Mouse (Mus musculus): ENCODE measurements at regions not wholly inside any gene's neighbourhood (a gene's known extent, or its start where the extent isn't known, plus 50 kb on each side); places are given as distances from the start of the nearest gene placed in this dataset.
A peak's percentile ranks its signal among the peaks of the same experiment; 100 is the strongest.

DNA sequence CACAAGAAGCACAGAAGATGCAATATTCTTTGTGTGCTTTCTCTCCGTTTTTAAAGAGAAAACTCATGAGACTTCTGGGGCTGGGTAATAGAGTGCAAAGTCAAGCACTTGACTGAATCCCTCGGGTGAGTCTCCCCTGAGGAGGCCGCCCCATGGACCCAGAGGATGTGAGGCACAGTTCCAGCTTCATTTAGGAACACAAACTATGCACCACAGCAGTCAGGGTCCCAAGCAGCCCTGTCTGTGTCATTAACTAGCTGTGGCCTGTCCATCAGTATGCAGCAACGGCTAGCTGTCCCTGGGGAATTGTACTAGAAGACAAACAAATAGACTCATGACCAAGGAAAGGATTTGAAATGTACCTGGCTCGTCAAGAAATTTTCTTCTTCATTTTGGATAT, 349.7 kb downstream of the Cbln4 start:
- no peak overlapping the region for H3K4me3 ChIP-seq (ENCODE audit: low read length)
- H3K36me3 ChIP-seq (ENCODE audit: control insufficient read depth, insufficient read depth, low read length), result no peaks in the 10 kb centered on the region
- no peak for ATAC-seq
- 78% methylated on average over 5 of the region's 5 CpGs for WGBS
- no peaks in the 10 kb centered on the region; the same call in 1 of the 2 replicates for H3K27me3 ChIP-seq (replicated peaks; ENCODE audit: control insufficient read depth, insufficient read depth, low read length)
- no peaks in the 10 kb centered on the region for H3K4me1 ChIP-seq (ENCODE audit: control insufficient read depth, insufficient read depth, low read length)
- no peak overlapping the region for H3K27ac ChIP-seq (ENCODE audit: low read length)
- H3K4me2 ChIP-seq (ENCODE audit: low read depth, low read length), result no peak overlapping the region
- H3K9ac ChIP-seq (ENCODE audit: low read depth, low read length), result no peak overlapping the region
- H3K9me3 ChIP-seq (ENCODE audit: control insufficient read depth, low read length), result no peaks in the 10 kb centered on the region

DNA sequence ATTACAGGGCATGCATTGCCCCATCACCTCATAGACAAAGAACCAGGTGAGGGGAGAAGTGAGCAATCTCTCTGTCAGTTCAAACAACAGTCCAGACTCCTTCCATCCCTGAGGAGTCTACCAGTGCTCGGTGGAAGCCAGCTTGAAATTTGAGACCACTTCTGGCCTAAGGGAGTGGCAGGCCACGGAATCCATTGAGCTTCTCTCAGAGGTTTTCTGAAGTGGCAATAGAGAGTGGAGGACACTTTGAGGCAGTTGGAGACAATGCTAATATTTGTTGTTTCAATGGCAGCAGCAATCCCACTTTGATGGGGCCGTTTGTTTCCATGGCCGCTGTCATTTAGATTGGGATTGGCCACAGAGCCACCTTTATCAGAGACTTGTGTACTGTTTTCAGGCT, 352.5 kb downstream of the Cbln4 start:
- no peaks in the 10 kb centered on the region; the same call in 1 of the 2 replicates for H3K27me3 ChIP-seq (replicated peaks; ENCODE audit: control insufficient read depth, insufficient read depth, low read length)
- ATAC-seq, result no peak
- no peaks in the 10 kb centered on the region for H3K36me3 ChIP-seq (ENCODE audit: control insufficient read depth, insufficient read depth, low read length)
- no peak overlapping the region for H3K9ac ChIP-seq (ENCODE audit: low read depth, low read length)
- H3K27ac ChIP-seq (ENCODE audit: low read length), result no peak overlapping the region
- H3K4me1 ChIP-seq (ENCODE audit: control insufficient read depth, insufficient read depth, low read length), result no peaks in the 10 kb centered on the region
- H3K4me2 ChIP-seq (ENCODE audit: low read depth, low read length), result no peak overlapping the region
- H3K9me3 ChIP-seq (ENCODE audit: control insufficient read depth, low read length), result no peaks in the 10 kb centered on the region
- no peak overlapping the region for H3K4me3 ChIP-seq (ENCODE audit: low read length)
- WGBS, result 25% methylated on average over 4 of the region's 4 CpGs

DNA sequence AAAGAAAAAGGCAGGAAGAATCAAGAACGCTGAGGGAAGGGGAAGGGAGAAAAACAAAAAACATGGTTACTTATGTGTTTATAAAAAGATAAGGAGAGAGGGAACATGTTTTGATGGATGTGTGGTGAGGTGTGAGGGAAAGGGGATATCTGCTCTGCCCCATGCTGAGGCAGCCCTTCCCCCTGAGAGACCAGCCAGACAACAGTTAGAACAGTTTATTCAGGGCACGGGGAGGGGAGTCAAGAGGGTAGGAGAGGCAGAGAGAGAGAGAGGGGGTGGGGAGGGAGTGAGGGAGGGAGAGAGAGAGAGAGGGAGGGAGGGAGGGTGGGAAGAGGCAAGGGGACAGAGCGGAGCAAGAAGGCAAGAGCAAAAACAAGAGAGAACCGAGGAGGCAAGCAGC, 354.2 kb downstream of the Cbln4 start:
- Histone ChIP-seq H3K9ac (ENCODE audit: low read depth, low read length) (no peak overlapping the region), H3K27me3 (replicated peaks; ENCODE audit: control insufficient read depth, insufficient read depth, low read length) (no peaks in the 10 kb centered on the region; the same call in 1 of the 2 replicates), H3K36me3 (ENCODE audit: control insufficient read depth, insufficient read depth, low read length) (no peaks in the 10 kb centered on the region), H3K4me2 (ENCODE audit: low read depth, low read length) (no peak overlapping the region), H3K9me3 (ENCODE audit: control insufficient read depth, low read length) (no peaks in the 10 kb centered on the region), H3K4me1 (ENCODE audit: control insufficient read depth, insufficient read depth, low read length) (no peaks in the 10 kb centered on the region), H3K27ac (ENCODE audit: low read length) (no peak overlapping the region), H3K4me3 (ENCODE audit: low read length) (no peak overlapping the region)
- no peak for ATAC-seq
- WGBS, result 34% methylated on average over 4 of the region's 4 CpGs

DNA sequence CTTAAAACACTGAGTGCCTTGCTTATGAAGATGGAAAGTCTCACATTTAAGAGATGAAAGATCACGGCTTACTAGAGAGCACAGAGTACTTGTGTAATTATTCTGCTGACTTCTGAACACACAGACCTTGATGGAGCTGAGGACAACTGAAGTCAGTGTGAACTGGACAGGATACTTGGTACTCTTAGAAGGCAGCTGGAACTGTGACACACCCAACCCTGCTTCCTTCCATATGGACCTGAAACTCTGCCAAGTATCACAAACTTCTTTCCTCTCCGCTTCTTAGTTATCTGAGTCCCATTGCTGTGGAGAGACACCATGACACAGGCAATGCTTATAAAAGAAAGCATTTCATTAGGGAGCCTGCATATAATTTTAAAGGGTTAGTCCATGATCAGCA, 365.3 kb downstream of the Cbln4 start:
- Histone ChIP-seq H3K9me3 (ENCODE audit: control insufficient read depth, low read length) (no peaks in the 10 kb centered on the region), H3K36me3 (ENCODE audit: control insufficient read depth, insufficient read depth, low read length) (no peaks in the 10 kb centered on the region), H3K4me2 (ENCODE audit: low read depth, low read length) (no peak overlapping the region), H3K27ac (ENCODE audit: low read length) (no peak overlapping the region), H3K4me1 (ENCODE audit: control insufficient read depth, insufficient read depth, low read length) (0 out of 2 replicates have a peak, but pooled peaks cover 3% of the 10 kb centered on the region), H3K4me3 (ENCODE audit: low read length) (no peak overlapping the region), H3K9ac (ENCODE audit: low read depth, low read length) (no peak overlapping the region), H3K27me3 (replicated peaks; ENCODE audit: control insufficient read depth, insufficient read depth, low read length) (no peaks in the 10 kb centered on the region)
- 61% methylated on average over 2 of the region's 2 CpGs for WGBS
- no peak for ATAC-seq

DNA sequence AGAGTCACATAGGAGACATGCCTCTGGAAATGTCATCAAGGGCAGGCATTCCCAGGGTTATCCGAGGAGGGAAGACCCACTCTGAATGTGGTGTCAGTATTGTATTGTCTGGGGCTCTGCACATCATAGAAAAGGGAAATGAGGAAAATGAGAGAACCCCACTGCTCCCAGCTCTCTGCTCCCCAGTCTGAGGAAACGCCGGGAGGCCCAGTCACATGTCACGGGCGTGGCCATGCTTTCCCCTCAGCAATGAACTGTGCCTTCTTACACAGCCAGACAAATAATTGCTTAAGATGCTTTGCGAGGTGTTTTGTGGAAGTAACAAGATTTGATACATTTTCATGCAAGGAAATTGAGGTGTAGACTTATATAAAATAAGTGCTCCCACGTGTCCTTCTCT, 366.1 kb downstream of the Cbln4 start:
- no peak overlapping the region for H3K27ac ChIP-seq (ENCODE audit: low read length)
- H3K4me2 ChIP-seq (ENCODE audit: low read depth, low read length), result no peak overlapping the region
- H3K36me3 ChIP-seq (ENCODE audit: control insufficient read depth, insufficient read depth, low read length), result no peaks in the 10 kb centered on the region
- 64% methylated on average over 7 of the region's 7 CpGs for WGBS
- H3K9ac ChIP-seq (ENCODE audit: low read depth, low read length), result no peak overlapping the region
- no peaks in the 10 kb centered on the region for H3K9me3 ChIP-seq (ENCODE audit: control insufficient read depth, low read length)
- no peak overlapping the region for H3K4me3 ChIP-seq (ENCODE audit: low read length)
- no peaks in the 10 kb centered on the region for H3K27me3 ChIP-seq (replicated peaks; ENCODE audit: control insufficient read depth, insufficient read depth, low read length)
- ATAC-seq, result peak; percentile 56; the same call in 1 of the 2 replicates
- 0 out of 2 replicates have a peak, but pooled peaks cover 3% of the 10 kb centered on the region for H3K4me1 ChIP-seq (ENCODE audit: control insufficient read depth, insufficient read depth, low read length)

DNA sequence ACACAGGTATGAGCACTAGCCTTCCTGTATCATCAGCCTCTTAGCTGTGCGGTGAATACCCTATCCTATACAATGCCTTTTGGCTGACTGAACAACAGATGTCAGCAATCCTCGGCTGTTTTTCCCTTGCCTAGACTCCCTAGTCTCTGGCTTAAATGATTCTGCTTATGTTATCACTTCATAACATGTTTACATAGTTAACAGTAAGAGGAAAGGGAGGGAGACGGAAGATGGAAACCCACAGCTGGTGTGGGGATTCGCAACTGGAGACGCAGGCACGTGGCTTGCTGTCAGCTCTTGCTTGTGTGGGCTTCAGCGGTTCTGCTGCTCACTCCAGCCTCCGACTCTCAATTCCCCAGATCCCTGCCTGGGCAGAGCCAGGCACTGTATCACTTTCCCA, 367.2 kb downstream of the Cbln4 start:
- ATAC-seq, result peak; percentile 74
- Histone ChIP-seq H3K4me1 (ENCODE audit: control insufficient read depth, insufficient read depth, low read length) (0 out of 2 replicates have a peak, but pooled peaks cover 3% of the 10 kb centered on the region), H3K9me3 (ENCODE audit: control insufficient read depth, low read length) (no peaks in the 10 kb centered on the region), H3K4me2 (ENCODE audit: low read depth, low read length) (no peak overlapping the region), H3K27me3 (replicated peaks; ENCODE audit: control insufficient read depth, insufficient read depth, low read length) (no peaks in the 10 kb centered on the region), H3K27ac (ENCODE audit: low read length) (no peak overlapping the region), H3K9ac (ENCODE audit: low read depth, low read length) (no peak overlapping the region), H3K4me3 (ENCODE audit: low read length) (no peak overlapping the region), H3K36me3 (ENCODE audit: control insufficient read depth, insufficient read depth, low read length) (no peaks in the 10 kb centered on the region)
- 42% methylated on average over 8 of the region's 8 CpGs for WGBS

DNA sequence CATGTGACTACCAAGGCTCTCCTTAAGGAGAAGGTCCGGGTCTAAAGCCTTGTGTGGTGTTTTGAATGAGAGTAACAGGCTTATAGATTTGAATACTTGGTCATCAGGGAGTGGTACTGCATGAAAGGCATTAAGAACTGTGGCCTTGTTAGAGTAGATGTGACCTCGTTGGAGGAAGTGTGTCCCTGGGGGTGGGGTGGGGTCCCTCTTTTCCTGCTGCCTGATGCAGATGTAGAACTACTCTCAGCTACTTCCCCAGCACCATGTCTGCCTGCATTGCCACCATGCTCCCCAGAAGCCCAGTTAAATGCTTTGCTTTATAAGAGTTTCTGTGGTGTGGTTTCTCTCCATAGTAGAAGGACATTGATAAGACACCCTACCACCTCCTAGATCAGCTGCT, 367.9 kb downstream of the Cbln4 start:
- Histone ChIP-seq H3K27ac (ENCODE audit: low read length) (no peak overlapping the region), H3K36me3 (ENCODE audit: control insufficient read depth, insufficient read depth, low read length) (no peaks in the 10 kb centered on the region), H3K4me2 (ENCODE audit: low read depth, low read length) (no peak overlapping the region), H3K27me3 (replicated peaks; ENCODE audit: control insufficient read depth, insufficient read depth, low read length) (no peaks in the 10 kb centered on the region), H3K4me1 (ENCODE audit: control insufficient read depth, insufficient read depth, low read length) (0 out of 2 replicates have a peak, but pooled peaks cover 3% of the 10 kb centered on the region), H3K9ac (ENCODE audit: low read depth, low read length) (no peak overlapping the region), H3K4me3 (ENCODE audit: low read length) (no peak overlapping the region), H3K9me3 (ENCODE audit: control insufficient read depth, low read length) (no peaks in the 10 kb centered on the region)
- WGBS, result 73% methylated on average over 2 of the region's 2 CpGs
- ATAC-seq, result no peak

DNA sequence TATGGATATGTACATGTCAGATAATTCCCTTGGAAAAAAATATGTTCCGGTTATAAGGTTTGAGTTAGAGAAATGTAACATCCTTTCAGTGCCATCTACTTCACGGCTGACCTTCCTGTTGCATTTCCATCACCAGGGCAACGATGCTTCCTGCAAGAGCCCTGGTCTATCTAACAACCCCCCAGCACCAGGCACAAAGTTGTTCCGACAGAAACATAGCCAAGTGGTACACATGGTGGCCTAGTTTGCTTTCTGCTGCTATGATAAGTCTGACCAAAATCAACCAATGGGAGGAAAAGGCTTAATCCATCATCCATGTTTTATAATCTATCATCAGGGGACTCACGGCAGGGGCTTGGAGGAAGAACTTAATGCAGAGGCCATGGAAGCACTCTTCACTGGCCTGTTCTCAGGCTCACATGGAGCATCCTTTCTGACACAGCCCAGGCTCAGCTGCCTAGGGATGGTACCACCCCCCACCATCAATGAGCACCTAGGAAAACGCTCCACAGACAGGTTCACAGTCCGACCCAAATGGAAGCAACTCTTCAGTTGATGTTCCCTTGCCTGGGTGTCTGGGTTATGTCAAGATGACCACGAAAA, 372.2 kb downstream of the Cbln4 start:
- H3K4me3 ChIP-seq (ENCODE audit: low read length), result no peak overlapping the region
- no peaks in the 10 kb centered on the region for H3K9me3 ChIP-seq (ENCODE audit: control insufficient read depth, low read length)
- H3K4me1 ChIP-seq (ENCODE audit: control insufficient read depth, insufficient read depth, low read length), result no peaks in the 10 kb centered on the region
- no peak for ATAC-seq
- no peaks in the 10 kb centered on the region for H3K27me3 ChIP-seq (replicated peaks; ENCODE audit: control insufficient read depth, insufficient read depth, low read length)
- 66% methylated on average over 8 of the region's 8 CpGs for WGBS
- H3K9ac ChIP-seq (ENCODE audit: low read depth, low read length), result no peak overlapping the region
- H3K36me3 ChIP-seq (ENCODE audit: control insufficient read depth, insufficient read depth, low read length), result no peaks in the 10 kb centered on the region
- no peak overlapping the region for H3K4me2 ChIP-seq (ENCODE audit: low read depth, low read length)
- no peak overlapping the region for H3K27ac ChIP-seq (ENCODE audit: low read length)

DNA sequence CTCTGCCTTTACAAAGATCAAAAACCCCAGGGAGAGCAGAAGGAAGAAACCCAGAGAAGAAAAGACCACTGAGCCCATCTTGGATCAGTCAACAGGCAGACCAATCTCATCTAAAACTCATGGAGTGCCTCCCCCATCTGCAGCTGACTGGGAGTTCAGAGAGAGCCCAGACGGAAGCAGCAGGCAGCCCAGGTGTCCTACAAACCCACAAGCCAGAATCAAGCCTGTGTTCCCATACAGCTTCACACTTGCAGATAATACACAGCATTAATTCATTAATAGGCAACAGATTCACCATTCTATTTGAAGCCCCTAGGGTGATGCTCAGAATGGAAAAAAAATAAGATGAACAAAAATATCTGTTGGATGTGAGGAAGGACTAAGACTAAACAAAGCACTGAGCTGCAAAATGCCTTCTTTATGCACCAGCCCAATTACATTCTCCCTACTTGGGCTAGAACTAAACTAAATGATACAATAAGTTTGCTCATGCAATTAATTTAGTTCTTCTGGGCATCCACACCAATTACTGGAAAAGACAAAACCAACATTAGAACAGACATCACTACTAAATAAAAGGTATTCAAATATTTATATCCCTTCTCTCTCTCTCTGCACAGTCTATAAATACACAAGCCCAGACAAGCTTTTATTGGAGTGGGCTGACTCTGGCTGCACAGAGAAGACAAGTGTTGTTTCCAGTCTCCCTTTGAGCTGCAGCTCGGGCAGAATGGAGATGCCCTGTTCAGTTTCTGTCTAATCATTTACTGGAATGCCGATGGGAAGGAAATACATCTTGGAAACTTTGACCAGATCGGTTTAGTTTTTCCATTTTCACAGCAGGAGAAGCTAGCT, 374.2 kb downstream of the Cbln4 start:
- Histone ChIP-seq H3K27ac (ENCODE audit: low read length) (no peak overlapping the region), H3K27me3 (replicated peaks; ENCODE audit: control insufficient read depth, insufficient read depth, low read length) (no peaks in the 10 kb centered on the region), H3K4me3 (ENCODE audit: low read length) (no peak overlapping the region), H3K4me2 (ENCODE audit: low read depth, low read length) (no peak overlapping the region), H3K36me3 (ENCODE audit: control insufficient read depth, insufficient read depth, low read length) (no peaks in the 10 kb centered on the region), H3K9ac (ENCODE audit: low read depth, low read length) (no peak overlapping the region), H3K4me1 (ENCODE audit: control insufficient read depth, insufficient read depth, low read length) (no peaks in the 10 kb centered on the region), H3K9me3 (ENCODE audit: control insufficient read depth, low read length) (no peaks in the 10 kb centered on the region)
- WGBS, result 15% methylated on average over 4 of the region's 4 CpGs
- peak; percentile 64; the same call in 1 of the 2 replicates for ATAC-seq

Data from intestine, embryonic 16.5 days (tissue).